Mouse (Mus musculus) megakaryocyte, adult 5-6 weeks (primary cell): ENCODE measurements at regions not wholly inside any gene's neighbourhood (a gene's known extent, or its start where the extent isn't known, plus 50 kb on each side); places are given as distances from the start of the nearest gene placed in this dataset.

ENCODE experiments used
- ATAC-seq: 2 replicates; pipeline ENCODE4 v1.8.0; 2016; ENCODE audit warnings: mild to moderate bottlenecking, inconsistent platforms; ENCODE audit not compliant: poor library complexity, severe bottlenecking

GRCm38 (mm10) chr14:110276192-110276591 lies 478.8 kb downstream of the Slitrk6 start:
- no peak for ATAC-seq

DNA sequence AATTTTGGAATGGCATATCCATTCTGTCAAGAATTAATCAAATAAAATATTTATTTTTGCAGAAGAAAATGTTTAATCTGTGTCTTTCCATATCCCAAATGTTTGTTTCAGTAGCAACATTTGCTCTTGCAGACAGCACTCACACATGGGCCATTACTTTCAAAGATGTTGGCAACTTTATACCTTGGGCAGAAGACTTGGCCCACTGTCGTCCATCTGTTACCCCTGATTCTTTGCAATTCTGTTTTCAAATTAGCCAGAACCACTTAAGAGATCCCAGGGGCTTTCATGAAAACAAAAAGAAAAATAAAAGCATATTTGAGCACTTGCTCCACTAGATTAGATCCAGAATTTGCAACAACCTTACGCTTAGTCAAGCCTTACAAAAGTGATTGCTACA lies 483.7 kb downstream of the Slitrk6 start:
- ATAC-seq, result no peak

- ATAC-seq, result no peak
These were observed 510.5 kb downstream of the Slitrk6 start for GRCm38 (mm10) chr14:110244466-110244865.

GRCm38 (mm10) chr14:110243549-110243948 lies 511.4 kb downstream of the Slitrk6 start:
- ATAC-seq, result no peak

DNA sequence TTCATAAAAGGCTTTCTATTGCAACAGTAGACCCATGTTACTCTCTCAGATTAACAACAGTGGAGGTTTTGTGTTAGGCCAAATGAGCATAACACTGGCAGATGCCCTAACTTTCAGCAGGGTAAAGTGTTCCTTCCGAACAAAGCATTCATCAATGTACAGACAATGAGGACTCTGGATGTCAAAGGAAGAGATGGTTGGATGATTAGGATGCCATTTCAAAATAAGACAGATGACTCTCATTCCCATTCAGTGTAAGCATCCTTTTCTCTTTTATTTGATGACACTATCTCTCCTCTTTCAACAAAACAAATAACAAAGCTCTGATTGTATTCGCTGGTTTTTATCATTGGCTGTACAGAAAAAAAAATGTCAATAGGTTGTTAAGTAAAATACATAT lies 516.1 kb downstream of the Slitrk6 start:
- no peak for ATAC-seq

DNA sequence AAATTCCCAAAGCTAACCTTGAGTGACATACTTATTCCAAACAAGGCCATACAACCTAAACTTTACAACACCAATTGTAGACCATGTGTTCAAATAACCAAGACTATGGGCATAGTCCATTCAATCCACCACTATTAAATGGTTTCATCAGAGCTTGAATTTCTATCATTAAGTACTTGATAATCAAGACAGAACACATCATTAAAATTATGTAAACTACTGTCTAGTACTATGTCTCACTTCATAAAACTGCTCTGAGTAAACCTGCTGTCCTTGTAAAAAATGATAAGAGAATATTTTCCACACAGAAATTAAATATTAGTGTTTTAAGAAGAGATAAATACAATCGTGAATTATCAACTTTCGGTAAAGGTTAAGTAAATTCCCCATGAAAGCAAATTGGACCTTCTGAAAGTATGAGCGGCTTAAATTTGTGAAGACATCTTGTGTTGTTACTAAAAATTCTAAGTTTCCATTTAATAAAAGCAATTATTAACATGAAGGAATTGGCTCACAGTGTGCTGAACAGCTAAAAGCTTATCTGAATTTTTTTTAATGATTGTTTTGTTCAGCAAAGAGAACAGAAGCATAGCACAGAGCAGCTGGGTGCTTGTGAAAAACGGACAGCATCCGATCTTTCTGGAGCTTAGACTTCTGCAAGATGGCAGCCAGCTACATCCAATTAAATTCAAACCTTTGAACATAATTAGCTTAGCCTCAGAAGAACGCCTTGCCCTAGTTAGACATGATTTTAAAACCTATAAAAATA lies 530.1 kb downstream of the Slitrk6 start:
- no peak for ATAC-seq

GRCm38 (mm10) chr14:110190987-110191607 lies 563.9 kb downstream of the Slitrk6 start:
- no peak for ATAC-seq

DNA sequence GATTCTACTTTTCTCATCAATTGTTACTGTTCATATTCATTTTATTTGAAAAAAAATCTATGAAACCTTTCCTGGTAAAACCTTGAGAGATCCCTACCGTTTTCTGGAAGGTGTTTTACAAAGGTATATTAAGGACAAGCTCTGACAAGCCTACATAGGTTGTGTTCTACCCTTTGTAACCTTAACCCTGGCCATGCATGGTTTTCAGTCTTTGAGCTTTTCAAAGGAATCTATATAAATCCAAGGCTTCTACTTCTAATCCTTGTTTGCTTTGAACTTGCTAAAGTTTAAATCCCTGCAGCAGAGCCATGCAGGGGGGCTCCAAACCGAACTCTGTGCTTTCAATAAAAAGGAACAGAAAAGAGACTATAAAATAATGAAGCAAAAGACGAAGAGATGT lies 564.5 kb downstream of the Slitrk6 start:
- ATAC-seq, result no peak

DNA sequence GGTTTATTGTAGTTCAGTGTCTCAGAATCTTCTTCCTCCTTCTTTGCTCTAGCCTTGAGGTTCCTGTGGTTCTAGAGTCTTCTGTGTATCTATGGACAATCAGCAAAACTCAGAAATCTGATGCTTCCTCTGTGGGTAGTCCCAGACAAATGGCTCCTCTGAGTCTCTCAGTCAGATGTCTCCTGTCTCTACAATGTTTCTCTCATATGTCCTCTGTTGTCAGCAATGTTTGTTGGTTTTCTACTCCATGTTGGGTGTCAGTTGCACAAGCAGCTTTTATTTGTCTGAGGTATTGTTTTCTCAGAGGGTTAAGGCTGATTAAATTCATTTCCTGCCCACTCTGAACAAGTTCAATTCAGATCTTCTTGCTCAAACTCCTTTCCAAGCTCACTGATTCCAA lies 575.8 kb downstream of the Slitrk6 start:
- ATAC-seq, result no peak

- ATAC-seq, result no peak
These were observed 583.5 kb downstream of the Slitrk6 start for GRCm38 (mm10) chr14:110171162-110172117.

DNA sequence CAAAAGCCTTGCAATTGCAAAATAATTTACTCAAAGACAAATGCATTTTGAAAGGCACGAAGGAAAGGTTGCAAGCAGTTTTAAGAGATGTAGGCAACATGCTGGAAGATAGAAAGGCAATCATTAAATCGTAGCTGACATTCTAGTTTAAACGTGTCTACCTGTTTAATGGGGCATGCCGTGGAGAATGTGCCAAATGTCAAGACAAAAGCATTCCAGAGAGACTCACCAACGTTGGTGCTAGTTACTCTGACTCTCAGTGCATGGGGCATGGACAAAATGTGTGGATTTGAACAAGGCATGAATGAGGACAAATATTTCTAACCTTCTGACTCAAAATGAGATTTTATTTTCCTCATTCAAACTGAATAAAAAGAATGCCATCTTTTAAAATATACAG lies 586.3 kb downstream of the Slitrk6 start:
- no peak for ATAC-seq

DNA sequence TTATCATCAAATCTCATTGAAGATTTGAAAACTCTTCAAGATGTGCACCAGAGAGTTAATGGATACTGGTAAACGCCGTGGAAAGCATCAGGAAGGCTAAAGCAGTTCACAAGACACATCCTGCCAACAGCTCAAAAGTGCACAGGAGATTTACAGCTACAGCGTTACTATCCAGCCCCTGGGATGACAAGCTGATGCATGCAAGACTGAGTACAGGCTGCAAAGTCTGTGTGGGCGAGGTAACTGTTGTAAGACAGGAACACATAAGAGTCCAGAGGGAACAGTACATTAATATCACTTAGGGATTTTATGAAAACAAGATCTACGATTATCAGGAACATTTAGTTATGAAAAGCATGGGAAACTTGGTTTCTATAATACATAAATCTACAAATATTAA lies 626.7 kb downstream of the Slitrk6 start:
- ATAC-seq, result no peak

DNA sequence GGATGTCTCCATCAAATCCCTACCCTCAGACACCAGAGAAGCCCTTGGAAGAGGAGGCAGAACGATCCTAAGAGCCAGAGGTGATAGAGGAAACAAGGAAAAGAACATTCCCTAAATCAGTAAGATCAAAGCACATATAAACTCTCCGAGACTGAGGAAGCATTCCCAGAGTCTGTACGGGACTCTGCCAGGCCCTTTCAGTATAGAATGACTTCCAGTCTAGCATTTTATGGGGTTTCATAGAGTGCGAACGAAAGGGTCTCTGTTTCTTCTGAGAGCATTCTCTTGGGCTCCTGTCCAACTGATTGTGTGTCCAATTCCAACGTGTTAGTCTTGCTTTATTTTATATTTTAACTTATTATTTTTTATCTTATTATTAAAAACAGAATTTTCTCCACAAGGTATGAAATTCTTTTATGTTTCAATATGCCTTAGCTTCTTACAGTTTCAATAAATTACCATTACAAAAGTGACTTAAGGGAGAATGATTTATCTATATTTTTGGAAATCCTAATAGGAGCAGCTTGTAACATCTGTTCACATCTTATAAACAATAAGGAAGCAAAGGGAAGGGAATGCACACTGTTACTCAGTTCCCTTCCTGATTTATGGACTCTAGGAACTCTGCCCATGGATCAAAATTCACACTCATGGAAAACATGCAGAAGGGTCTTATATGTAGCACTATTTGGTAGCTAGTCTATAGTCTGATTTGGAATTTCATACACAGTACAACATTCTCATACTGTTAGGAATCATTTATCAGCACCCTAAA lies 628.8 kb downstream of the Slitrk6 start:
- no peak for ATAC-seq

GRCm38 (mm10) chr14:110122710-110123109 lies 632.2 kb downstream of the Slitrk6 start:
- no peak for ATAC-seq

DNA sequence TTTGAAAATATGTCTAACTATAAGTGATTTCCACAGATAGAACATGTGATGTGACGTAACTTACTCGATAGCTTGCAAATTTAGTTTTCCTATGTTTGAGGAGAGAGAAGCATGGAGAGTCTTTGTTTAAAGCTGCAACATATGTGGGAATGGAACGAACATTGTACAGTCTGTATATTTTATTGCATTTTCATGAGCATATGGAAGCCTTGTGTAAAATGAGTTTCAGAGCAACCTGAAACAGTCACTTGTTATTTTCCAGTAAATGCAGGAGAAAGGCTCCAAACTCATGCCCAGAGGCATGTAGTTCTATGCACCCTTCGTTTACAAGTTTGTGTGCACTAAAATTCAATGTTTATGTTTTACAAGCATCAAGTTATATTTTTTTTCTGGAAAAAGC lies 639.4 kb downstream of the Slitrk6 start:
- ATAC-seq, result no peak

DNA sequence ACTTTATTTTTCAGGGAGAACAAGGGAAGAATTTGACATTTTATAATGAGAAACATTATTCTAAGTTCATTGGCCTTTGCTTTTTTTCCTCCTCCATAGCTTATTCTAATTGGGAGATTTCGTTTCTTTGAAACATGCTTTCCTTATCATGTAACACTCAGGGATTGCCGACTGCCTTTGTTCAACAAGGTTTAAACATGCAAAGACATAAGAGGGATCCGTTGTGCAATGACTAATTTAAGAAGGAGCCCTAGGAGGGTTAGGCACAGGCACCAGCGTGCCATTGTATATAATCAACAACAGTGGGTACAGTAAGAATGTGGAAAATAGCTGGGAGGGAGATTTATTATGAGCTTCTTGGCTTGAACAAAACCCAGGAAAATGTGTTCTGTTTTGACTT lies 654.1 kb downstream of the Slitrk6 start:
- no peak for ATAC-seq

DNA sequence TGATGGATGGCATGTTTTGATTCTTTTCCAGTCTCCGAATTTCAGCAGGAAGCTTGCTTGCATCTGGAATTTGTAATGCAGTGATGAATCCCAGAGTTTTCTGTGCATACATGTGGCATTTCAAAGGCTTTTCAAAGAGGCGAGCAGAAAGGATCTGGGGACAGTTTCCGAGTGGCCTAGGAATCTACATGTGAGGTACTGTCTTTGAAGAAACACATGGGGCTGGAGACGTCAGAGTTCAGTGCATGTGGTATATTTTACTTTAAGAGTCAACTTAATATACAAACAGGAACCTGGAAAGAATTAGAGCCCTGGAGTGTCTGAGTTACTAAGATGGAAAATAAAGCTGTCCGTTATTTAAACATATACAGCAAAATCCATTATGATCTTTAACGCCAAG lies 676.6 kb downstream of the Slitrk6 start:
- ATAC-seq, result no peak

- ATAC-seq, result no peak
These were observed 707.2 kb downstream of the Slitrk6 start for GRCm38 (mm10) chr14:110047748-110048147.

DNA sequence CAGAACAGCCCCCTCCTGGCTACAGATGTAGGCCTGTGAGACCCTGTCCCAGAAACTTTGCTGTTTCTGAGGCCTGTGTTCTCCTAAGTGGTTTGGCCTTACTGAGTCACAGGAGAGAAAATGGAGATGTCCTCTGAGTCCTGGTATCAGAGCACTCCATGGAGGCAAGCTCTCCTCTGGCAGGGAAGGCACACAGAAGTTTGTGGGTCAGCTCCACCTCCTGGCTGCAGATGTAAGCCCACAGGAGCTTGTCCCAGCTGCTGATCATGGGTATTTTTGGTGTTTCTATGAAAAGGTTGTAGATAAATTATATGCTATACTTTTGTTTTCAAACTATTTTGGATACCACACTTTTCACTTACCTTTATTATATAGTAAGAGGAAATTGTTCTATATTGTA lies 711.7 kb downstream of the Slitrk6 start:
- no peak for ATAC-seq

- no peak for ATAC-seq
These were observed 733.1 kb downstream of the Slitrk6 start for GRCm38 (mm10) chr14:110021812-110022211.

DNA sequence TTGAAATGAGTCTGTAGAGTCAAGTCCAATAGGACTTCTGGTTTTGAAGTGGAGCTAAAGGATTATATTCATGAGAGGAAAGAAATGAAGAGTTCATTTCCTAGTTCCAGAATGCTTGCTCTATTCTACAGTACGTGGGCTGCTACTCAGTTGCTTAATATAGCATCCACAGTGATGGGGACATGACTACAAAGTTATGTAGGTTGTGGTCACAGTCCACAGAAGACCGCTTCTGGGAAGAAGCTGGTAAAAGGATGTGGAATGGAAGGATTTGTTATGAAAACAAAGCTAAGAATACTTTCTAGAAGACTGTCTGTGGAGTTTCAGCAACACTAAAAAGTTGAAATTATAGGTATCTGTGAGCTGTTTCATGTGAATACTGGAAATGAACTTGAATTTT lies 739.8 kb downstream of the Slitrk6 start:
- no peak for ATAC-seq
